Mouse (Mus musculus) brain, embryonic 14.5 days (tissue): ENCODE measurements at regions not wholly inside any gene's neighbourhood (a gene's known extent, or its start where the extent isn't known, plus 50 kb on each side); places are given as distances from the start of the nearest gene placed in this dataset.

ENCODE experiments used
- CTCF ChIP-seq: fragments of 200-500 bp; IDR thresholded peaks from 2 replicates; pipeline ENCODE4 v1.5.1; 2012; ENCODE audit warnings: inconsistent platforms, mild to moderate bottlenecking, moderate library complexity, borderline replicate concordance; ENCODE audit not compliant: insufficient read depth, insufficient read length; ENCODE audit errors: extremely low read depth
- POLR2A ChIP-seq: fragments of 200-500 bp; IDR thresholded peaks from 2 replicates; pipeline ENCODE4 v1.6.1; 2012; ENCODE audit warnings: mild to moderate bottlenecking, inconsistent platforms, borderline replicate concordance; ENCODE audit not compliant: poor library complexity, insufficient read depth, insufficient read length, severe bottlenecking; ENCODE audit errors: extremely low read depth

GRCm38 (mm10) chr10:118739849-118740481, 130.0 kb downstream of the Dyrk2 start:
- TF ChIP-seq CTCF, result no peak
- TF ChIP-seq POLR2A, result no peak
